Mouse (Mus musculus) frontal cortex, postnatal 25 days (tissue): ENCODE results near the gene Slc29a4.

Experiments
- DNase-seq, 2 experiments: peaks; one replicate each; pipeline ENCODE4 v3.0.0; 2022; ENCODE audit warnings: low spot score in 2 of 2

Gene Slc29a4

DNA sequence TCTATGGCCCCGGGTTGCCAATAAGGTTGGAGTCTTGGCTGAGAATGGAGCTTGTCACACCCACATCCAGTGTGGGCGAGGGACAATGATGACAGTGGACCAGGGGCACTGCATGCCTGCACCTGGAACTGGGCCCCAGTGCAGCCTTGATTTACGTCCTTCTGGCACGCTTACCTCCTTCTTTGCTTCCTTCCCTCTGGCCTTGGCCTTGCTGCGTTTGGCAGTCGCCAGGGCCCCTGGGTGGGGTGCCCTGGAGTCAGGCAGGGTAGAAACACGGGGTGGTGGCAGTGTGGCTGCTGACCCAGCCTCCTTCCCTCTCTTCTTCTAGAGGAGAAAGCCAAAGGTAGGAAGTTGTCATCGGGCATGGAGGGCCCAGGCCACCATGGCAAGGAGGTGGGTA is 47.6 kb downstream of the Slc29a4 start:
- DNase-seq, result no peak

DNA sequence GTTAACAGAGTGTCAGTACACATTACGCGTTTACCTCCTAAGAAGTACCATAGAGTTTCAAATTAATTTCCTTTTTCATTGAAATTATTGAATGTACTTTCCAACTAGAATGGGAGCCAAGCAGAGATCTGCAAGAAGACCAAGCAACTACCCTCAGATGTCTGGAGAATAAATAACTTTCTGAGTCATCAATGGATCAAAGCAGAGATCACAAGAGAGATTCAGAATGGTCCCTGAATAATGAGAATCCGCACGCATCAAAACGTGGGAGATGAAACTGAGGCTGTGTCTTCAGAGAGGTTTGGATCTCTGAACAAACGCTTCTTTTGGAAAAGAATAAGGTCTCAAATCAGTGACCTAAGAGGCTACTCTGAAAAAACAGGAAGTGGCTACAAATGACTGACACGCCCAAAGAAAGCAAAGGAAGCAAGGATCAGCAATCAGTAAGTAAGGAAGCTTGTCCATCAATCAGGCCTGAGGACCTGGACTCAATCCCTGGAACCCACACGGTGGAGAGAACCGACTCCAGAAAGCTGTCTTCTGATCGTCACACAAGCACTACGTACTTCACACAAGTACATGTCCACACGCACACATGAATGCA is 54.8 kb downstream of the Slc29a4 start:
- no peak for DNase-seq

DNA sequence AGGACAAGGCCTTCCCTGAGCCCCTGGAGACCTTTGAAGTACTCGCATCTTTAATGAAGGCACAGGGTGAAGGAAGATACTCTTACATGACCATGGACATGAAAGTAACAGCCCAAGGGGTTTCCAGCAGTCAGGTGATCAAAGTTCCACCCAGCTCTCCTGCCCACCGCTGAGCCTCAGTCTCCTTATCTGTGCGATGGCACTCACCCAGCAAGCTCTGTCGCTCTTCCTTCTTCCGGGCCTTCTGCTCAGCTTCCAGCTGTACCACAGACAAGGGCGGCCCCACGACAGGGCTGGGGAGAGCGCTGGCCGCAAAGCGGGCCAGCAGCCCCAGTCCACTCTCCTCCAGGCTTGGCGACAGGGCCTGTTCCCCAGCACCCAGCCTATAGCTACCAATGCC is 57.9 kb downstream of the Slc29a4 start:
- no peak for DNase-seq

DNA sequence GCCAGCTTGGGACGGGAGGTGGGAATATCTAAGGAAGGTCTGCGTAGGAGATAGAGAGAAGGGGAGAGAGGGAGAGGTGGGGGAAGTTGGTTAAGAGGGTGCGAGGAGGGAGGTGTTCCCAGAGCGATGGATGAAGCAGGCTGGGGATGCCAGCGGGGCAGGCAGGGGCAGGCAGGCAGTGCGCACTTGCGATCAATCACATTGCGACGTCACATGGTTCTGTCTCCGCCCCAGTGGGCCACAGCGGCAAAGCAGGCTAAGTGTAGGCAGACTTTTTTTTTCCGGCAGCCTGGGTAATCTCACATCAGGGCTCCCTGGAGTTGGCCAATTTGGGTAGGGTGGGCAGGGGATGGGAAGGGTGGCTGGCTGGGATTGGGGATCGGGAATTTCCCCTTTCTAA is 59.9 kb downstream of the Slc29a4 start:
- DNase-seq, result no peak

DNA sequence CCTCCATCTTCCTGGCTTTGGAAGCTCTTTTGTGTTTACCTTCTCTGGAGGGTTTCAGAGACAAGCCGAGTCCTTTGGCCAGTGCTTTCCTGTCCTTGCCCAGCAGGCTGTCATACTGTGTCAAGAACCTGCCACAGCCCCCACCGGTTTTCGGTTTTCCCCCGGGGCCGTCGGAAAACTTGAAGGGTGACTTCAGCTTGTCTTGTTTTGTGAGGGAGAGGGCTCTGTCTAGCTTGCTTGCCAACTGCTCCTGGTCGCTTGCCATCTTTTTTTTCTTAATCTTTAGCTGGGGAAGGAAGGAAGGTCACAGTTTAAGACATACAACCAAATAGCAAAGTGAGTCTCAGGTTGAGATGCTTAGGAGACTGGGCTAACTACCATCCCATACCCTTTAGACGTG is 67.5 kb downstream of the Slc29a4 start:
- DNase-seq, result no peak

DNA sequence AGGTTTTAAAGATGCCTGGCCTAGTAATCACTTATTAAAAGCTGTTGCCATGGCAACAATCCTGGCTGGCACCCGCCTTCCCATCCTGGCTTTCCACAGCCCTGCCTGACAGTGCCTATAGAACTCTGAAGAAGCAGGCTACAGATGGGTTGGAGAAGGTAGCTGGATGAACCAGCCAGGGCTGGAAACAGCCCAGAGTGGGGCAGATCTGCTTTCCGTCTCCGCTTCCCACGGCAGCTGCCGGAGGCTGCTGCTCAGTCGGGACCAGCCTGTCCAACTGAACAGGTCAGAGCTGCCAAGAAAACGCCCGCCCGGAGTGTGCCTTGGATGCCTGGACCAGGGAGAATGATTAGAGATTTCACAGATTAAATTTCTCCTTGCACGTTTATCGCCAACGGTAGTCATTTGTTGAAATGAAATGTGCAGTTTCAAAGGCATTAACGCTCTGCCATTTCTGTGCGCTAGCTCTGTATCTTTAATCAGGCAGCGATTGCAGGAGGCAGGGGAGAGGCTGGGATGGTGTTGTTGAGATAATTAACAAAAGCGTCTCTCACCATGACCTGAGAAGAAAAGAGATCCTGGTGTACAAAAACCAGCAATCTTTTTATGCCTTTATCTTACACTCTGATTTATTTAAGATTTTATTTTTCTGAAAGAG is 69.1 kb downstream of the Slc29a4 start:
- DNase-seq, result peak; percentile 36 to 46

DNA sequence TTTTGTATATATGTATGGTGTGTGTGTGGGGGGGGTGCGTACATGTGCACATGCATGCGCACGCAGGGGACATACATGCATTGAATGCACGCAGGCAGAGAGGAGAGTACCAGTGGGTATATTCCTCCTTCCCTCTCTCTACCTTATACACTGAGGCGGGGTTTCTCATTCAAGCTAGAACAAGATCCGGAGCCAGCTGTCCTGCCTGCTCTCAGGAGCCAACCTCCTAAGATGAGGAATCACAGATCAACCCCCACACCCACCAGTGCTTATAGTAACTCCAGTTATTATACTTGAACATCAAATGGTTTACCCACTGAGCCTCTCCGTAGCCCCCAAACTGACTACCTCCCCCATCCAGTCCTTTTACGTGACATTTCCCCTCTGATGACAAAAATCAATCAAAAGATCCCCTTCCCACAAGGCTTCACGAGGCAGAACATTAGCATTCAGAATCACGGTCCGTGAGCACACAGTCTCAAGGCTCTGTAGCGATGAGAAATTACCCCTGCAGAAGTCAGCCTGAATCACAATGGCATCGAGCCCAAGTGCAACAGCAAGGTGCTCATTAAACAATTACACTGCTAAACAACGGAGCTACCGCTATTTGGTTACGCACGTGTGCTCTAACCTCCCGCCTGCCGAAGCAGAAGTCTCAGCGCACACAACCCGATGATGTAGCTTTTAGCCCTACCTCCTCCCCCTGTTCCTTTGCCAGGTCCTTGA is 69.9 kb downstream of the Slc29a4 start:
- no peak for DNase-seq

DNA sequence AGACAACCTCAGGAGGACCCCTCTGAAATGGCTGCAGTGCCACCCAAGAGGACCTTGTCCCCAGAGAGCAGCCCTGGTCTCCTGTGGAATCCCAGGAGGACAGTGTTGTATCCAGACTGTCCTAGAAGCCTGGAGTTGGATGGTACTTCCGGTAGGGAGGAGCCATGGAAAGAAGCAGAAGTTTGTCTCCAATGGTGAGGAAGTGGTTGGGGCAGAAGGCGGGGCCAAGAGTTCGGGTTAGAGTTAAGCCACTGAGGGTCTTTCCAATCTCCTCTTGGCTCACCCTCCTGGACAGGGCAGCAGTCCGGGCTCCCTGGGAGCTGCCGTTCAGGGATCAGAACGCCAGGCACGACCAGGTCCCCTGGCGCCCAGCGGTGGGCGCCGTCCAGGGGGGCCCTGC is 72.0 kb downstream of the Slc29a4 start:
- DNase-seq, result no peak

DNA sequence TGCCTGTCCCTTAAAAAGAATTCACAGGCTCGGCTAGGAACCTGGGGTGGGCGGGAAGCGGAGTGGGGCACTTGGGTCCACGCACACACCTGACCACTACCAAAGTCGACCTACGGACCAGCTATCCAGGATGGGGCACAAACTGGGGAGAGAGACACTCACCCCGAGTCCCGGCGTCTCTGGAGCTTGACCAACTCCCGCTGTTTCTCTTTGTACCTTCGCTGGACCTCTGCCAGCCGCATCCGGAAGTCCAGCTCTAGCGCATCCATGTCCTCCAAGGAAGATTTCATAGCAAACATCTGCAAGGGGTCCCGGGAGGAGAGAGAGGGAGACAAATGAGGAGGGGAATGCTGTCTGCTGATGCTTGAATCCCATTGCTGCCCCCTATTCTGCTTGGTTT is 72.6 kb downstream of the Slc29a4 start:
- no peak for DNase-seq

DNA sequence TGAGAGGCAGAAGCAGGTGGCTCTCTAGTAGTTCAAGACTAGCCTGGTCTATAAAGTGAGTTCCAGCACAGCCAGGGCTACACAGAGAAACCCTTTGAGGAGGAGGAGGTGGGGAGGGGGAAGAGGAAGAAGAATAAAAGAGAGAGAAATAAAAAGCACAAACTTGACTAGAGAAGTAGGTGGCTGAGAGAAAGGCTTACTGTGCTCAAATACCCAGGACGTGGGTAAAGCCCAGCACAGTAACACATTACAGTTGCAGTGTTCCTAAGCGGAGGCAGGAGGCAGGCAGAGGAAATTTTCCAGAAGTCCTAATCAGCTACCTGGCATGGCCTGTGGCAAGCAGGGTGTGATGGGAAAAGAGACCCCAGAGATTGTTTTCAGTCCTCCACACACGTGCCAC is 74.4 kb downstream of the Slc29a4 start:
- DNase-seq, result no peak

DNA sequence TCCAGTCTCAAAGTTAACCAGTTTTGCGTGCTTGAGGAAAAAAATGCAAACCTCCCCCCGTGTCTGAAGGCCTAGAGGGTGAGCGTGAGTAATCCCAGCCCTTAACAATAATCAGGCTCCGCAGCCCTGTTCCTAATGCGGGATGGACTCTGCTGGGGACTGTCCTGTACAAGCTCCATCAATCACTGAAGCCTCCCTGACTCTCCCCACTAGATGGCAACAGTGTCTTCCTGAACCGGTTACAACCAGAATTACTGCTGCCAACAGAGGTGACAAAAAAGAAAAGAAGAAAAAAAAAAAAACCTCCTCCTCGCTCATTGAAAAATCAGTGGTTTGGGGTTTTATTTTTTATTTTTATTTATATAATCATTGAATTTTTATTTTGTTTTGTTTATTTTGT is 75.6 kb downstream of the Slc29a4 start:
- DNase-seq, result peak; percentile 48 to 60

DNA sequence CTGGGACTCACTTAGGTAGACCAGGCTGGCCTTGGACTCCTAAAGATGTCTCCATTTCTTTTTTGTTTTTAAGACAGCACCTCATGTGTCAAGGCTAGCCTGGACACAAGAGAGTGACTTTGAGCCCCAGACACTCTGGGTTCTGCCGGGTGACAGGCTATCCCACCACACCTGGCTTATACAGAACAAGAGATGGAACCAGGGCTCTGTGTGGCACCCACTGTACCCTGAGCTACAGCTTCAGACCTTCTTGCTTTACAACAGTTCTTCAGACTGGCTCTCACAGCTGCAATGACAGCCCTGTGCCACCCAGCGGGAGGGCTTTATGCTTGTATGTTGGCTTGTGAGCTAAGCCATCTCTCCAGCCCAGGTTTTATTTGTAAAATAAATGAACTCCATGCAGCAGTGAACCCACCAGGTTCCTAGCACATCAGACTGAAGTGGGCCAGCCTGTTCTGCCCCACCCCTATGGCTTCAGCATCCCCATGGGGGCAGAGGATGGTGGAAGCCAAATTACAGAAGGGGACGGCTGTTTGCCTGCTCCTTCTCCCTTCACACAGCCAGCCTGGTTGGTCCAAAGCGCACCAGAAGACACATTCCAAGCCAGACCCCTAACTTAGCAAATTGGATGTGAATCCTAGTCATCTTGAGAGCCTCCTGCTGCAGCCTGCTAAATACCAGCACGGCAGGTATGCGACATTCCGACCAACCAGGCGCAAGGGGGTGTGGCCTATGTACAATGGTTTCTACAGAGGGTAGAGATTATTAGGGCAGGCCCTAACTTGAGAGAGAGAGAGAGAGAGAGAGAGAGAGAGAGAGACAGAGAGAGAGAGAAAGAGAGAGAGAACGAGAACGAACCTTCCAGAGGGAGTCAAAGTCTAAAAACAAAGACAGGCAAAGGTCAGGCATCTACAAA is 76.3 kb downstream of the Slc29a4 start:
- no peak for DNase-seq

DNA sequence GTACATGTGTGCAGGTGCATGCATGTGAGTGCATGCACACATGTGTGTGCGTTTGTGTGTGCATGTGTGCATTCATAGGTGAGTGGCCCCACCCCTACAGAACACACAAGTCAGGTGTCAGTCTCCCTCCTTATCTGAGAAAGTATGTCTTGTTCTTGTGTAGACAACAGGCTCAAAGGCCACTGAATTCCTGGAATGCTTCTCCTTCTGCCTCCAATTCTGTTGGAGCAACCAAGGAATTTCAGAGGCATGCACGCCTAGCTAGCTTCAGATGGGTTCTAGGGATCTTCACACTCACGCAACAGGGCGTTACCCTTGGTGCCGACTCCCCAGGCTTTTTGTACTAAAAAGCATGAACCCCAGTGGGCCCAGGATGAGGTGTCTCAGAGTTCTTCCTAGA is 77.3 kb downstream of the Slc29a4 start:
- no peak for DNase-seq

DNA sequence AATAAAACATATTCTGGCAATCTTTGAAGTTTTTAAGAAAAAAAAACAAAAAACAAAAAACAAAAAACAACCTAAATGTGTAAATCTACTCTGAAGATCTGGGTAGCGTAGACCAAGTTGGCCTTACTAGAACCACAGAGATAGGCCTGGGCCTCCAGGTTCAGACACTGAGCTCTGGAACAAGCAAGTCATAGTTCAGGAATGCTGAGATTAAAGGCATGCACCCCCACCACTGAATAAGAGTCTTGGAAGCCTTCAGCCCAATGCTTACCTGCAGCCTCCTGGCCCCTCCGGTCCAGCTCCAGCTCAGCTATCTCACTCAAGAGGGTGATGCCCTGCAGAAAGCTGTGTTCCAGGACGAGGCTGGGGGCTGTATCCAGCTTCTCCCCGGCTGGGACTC is 78.7 kb downstream of the Slc29a4 start:
- no peak for DNase-seq

DNA sequence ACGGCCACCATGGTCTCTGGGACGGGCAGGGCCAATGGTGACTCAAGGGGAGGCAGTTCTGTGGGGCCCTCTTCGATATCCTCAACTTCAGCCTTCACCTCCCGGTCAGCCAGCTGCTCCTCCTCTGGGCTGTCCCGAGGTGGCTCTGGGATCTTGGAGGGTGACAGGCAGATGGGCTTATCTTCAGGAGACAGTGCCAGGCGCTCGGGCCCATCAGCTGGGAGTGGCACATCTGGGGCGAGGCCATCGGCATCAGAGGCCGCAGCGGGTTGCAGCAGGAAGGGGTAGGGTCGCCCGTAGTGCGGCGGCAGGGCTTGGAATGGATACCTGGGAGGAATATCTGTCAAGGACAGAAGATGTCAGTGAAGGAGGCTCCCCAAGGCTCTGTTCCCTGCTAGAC is 79.7 kb downstream of the Slc29a4 start:
- DNase-seq, result no peak
